Mouse (Mus musculus) E14TG2a.4 (cell line): ENCODE measurements at regions not wholly inside any gene's neighbourhood (a gene's known extent, or its start where the extent isn't known, plus 50 kb on each side); places are given as distances from the start of the nearest gene placed in this dataset.

Experiments used
- H3K27me3 ChIP-seq: 2 replicates; pipeline ENCODE4 v1.6.1; 2014; ENCODE audit warnings: low read length, control low read depth; ENCODE audit not compliant: insufficient read depth
- H3K36me3 ChIP-seq: 2 replicates; pipeline ENCODE4 v1.6.1; 2014; ENCODE audit warnings: low read length, control low read depth; ENCODE audit not compliant: insufficient read depth
- H3K4me1 ChIP-seq: replicated peaks from 2 replicates; pipeline ENCODE4 v1.6.1; 2014; ENCODE audit warnings: low read depth, low read length, control low read depth
- H3K4me3 ChIP-seq: replicated peaks from 2 replicates; pipeline ENCODE4 v1.5.1; 2014; ENCODE audit warnings: mild to moderate bottlenecking, low read length
- H3K9me3 ChIP-seq: 2 replicates; pipeline ENCODE4 v1.6.1; 2014; ENCODE audit warnings: low read length, control low read depth
- CTCF ChIP-seq: conservative IDR thresholded peaks from 2 replicates; pipeline ENCODE4 v1.5.1; 2014; ENCODE audit warnings: low read length
- NANOG ChIP-seq: IDR thresholded peaks from 2 replicates; pipeline ENCODE4 v1.6.1; 2014; ENCODE audit warnings: borderline replicate concordance, low read length, mixed read lengths
- POU5F1 ChIP-seq: IDR thresholded peaks from 2 replicates; pipeline ENCODE4 v1.6.1; 2014; ENCODE audit warnings: low read length, borderline replicate concordance

DNA sequence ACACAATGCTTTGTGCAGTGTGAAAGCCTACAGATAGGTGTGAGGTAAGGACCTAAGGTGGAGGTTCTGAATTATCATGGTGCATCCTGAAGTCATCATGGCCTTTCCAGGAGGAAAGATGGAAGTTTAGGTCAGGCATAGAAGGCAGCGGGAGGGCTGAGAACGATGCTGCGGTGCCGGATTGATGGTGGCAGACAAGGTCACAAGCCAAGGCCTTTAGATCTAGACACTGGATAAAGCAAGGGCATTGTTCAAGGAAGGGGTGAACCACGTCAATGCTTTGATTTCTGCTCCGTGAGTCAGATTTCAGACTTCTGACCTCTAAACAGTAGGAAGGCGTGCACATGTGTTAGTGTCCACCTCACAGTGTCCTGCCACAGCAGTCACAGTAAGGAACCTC is 365.5 kb upstream of the Fam19a5 start:
- H3K9me3 ChIP-seq: peaks cover 12% of the 10 kb centered on the region
- H3K4me3 ChIP-seq: no peak overlapping the region
- peaks cover 8% of the 10 kb centered on the region; the same call in 1 of the 2 replicates for H3K4me1 ChIP-seq
- TF ChIP-seq POU5F1 (no peak), CTCF (no peak), NANOG (no peak)
- H3K36me3 ChIP-seq: no peaks in the 10 kb centered on the region
- H3K27me3 ChIP-seq: no peaks in the 10 kb centered on the region

DNA sequence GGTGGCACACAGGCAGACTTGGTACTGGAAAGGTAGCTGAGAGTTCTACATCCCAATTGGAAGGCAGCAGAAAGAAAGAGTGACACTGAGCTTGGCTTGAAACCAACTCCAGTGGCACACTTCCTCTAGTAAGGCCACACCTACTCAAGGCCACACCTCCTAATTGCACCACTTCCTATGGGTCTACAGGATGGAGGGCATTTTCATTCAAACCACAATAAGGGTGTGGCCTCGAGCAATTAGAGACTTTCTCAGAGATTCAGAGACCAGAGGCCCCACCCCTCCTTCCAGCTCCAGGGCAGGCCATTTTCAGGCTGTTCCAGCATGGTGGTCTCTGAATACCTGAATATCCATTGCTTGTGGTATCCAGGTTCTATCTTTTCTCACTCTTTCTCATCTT is 363.3 kb upstream of the Fam19a5 start:
- TF ChIP-seq CTCF (no peak), NANOG (no peak), POU5F1 (no peak)
- Histone ChIP-seq H3K36me3 (no peaks in the 10 kb centered on the region), H3K9me3 (peaks cover 12% of the 10 kb centered on the region), H3K27me3 (no peaks in the 10 kb centered on the region), H3K4me1 (peaks cover 8% of the 10 kb centered on the region; the same call in 1 of the 2 replicates), H3K4me3 (no peak overlapping the region)

DNA sequence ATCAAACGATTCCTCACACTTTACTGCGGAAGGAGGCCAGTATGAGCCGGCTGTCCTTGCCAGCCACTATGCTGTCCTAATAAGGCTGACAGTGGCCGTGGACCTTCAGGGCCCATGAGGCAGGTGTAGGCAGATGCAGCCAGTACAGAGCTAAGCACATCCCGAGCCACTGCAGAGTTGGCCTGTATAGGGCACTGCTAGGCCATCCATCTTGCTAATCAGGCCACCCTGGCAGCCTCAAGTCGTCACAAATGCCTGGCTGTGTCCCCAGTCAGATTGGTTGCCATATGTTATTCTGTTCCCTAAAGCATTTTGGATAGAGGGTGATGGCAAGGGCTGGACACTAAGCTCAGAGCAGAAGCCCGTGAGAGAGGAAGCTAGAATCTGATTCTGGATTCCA is 359.9 kb upstream of the Fam19a5 start:
- H3K4me3 ChIP-seq: no peak overlapping the region
- TF ChIP-seq POU5F1: no peak
- no peak for TF ChIP-seq NANOG
- TF ChIP-seq CTCF: no peak
- H3K9me3 ChIP-seq: peaks cover 6% of the 10 kb centered on the region

DNA sequence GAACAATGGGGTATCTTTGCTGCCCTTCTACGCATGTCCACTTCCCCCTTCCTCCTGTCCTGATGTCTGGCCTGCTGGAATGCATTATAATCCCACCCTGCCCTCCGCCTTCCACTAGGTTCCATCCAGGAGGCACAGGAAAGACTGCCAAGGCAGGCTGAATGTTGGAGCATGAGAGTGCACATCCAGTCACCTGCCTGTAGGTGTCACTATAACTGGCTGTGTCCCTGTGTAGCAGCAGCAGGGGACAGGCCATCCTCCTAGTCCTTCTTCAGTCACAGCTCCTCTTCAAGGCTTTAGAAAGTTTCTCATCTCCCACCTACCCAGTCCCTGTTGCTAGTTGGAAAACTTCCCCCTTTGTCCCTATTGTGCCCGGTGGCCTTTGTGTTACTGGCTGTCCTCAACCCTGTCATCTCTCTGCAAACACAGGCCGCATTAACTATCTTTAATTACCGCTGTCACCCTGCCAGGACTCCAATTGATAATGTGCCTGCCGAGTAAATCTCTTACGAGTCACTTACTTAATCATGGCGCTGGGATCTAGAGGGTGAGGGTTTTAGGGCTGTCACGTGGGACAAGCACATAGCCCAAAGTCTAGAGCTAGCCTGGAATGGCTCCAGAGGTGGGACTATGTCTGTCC is 355.2 kb upstream of the Fam19a5 start:
- H3K4me1 ChIP-seq: no peaks in the 10 kb centered on the region
- no peak overlapping the region for H3K4me3 ChIP-seq
- peaks cover 9% of the 10 kb centered on the region for H3K9me3 ChIP-seq
- no peak for TF ChIP-seq POU5F1
- TF ChIP-seq NANOG: no peak
- TF ChIP-seq CTCF: peak; percentile 79
- no peaks in the 10 kb centered on the region for H3K27me3 ChIP-seq
- H3K36me3 ChIP-seq: no peaks in the 10 kb centered on the region

More for the DNA sequence above, 359.9 kb upstream of the Fam19a5 start:
- peaks cover 8% of the 10 kb centered on the region; the same call in 1 of the 2 replicates for H3K4me1 ChIP-seq
- no peaks in the 10 kb centered on the region for H3K36me3 ChIP-seq
- no peaks in the 10 kb centered on the region for H3K27me3 ChIP-seq

DNA sequence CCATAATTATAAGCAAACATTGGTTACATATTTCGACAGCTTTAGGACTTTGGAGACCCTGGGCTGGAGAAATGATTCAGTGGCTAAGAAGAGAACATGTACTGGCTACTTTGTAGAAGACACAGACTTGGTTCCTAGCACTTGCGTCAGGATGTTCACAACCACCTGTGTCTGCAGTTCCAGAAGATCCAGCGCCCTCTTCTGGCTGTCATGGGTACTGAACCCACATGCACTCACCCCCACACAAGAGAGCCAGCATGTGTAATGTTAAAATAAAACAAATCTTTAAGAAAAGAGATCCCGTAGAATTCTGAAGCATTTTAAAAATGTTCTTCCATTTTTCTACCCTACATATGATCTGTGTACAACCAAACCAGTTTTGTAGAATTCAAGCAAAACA is 352.2 kb upstream of the Fam19a5 start:
- no peak overlapping the region for H3K4me3 ChIP-seq
- TF ChIP-seq CTCF: peak; percentile 62
- no peak for TF ChIP-seq POU5F1
- no peak for TF ChIP-seq NANOG
- no peaks in the 10 kb centered on the region for H3K4me1 ChIP-seq
- H3K27me3 ChIP-seq: no peaks in the 10 kb centered on the region
- no peaks in the 10 kb centered on the region for H3K36me3 ChIP-seq
- H3K9me3 ChIP-seq: peaks cover 9% of the 10 kb centered on the region

DNA sequence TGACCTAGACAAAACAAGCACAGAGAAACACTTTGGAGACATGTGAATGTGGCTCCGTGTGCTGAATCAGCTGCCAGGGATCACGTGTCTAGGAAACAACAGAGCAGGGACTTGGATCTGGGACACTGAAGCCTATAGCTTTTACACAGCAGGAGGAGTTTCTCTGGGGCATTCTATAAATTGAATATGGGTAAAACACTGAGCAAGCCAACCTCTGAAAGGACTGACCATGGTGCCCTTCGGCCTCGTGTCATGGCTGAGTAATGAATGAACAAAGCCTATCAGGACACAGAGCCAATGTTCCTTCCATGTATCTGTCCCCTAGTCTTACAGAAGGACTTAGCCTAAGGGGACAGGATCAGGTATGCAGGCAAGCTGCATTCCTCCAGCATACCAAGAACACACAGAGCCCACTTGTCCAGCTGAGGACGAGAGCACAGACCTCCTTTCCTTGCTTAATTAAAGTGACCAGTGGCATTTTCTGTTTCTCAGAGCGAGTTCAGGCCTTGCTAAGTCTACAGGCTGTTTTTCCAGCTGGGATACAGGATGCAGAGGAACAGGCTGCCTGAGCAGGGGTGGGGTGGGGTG is 347.7 kb upstream of the Fam19a5 start:
- TF ChIP-seq CTCF: no peak
- TF ChIP-seq POU5F1: no peak
- Histone ChIP-seq H3K4me1 (no peaks in the 10 kb centered on the region), H3K4me3 (no peak overlapping the region), H3K36me3 (no peaks in the 10 kb centered on the region), H3K27me3 (no peaks in the 10 kb centered on the region), H3K9me3 (peaks cover under 1% of the 10 kb centered on the region; the same call in 1 of the 2 replicates)

DNA sequence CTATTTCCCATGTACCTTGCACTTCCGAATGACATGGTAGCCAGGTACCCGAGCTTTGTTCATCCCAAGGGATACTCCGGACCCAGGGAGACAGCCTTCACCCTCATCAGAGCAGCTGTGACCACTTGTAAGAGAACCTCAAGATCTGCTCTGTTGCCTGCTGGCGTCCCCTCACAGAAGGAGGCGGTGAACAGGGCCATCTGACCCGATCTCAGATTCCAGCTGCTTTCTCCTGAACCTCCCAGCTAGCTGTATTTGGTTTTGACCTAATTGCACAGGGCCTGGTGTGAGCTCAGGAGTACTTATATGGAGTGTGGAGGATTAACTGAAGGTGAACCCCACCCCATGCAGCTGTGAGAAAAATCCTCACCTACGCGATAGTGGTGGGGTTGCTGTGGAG is 344.5 kb upstream of the Fam19a5 start:
- TF ChIP-seq POU5F1 (no peak), CTCF (no peak), NANOG (no peak)
- Histone ChIP-seq H3K36me3 (no peaks in the 10 kb centered on the region), H3K27me3 (no peaks in the 10 kb centered on the region), H3K9me3 (no peaks in the 10 kb centered on the region), H3K4me3 (no peak overlapping the region), H3K4me1 (no peaks in the 10 kb centered on the region; the same call in 1 of the 2 replicates)

DNA sequence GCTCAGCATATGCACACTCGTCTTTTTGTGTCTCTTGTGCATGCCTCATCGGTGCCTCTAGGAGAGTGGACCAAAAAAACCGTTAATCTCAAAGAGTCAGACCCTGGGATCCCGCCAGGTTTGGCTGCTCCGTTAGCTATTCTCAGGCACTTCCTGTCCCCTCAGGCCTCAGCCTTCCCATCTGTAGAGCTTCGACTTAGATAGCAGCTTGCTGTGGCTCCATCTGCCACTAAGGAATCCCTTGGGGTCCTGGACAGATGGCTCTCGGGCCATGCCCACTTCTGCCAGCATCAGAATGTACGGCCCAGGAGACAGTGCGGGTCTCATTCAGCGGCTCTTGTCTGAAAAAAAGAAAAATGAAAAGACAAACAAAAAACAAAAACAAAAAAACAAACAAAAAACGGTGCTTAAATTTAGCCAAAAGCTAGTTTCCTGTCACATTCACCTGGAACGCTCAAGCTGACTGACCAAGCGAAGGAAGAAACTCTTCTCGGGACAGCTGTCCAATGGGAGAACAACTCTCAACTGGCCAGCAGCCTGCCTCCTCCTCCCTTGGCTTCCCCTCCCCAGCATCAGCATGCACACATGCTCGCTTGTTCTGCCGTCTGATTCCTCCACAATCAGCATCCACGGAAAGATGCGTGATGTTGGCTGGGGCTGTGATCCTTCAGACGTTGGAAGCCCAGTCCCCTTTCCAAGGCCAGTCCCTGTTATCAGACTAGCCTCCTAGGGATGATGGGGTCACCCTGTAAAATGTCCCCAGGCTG is 343.6 kb upstream of the Fam19a5 start:
- no peak overlapping the region for H3K4me3 ChIP-seq
- no peaks in the 10 kb centered on the region for H3K36me3 ChIP-seq
- H3K9me3 ChIP-seq: no peaks in the 10 kb centered on the region
- no peak for TF ChIP-seq POU5F1
- TF ChIP-seq NANOG: no peak
- no peak for TF ChIP-seq CTCF
- H3K27me3 ChIP-seq: no peaks in the 10 kb centered on the region
- H3K4me1 ChIP-seq: no peaks in the 10 kb centered on the region; the same call in 1 of the 2 replicates
